Comparison of ENCODE assay signal across 9 mouse cellular contexts in genomic region chr1:153894979-153895378, GRCm38 (mm10). TPM values are rescaled to one million over a fixed set of nuclear protein-coding genes. Genes with fewer than 3 reads are reported as not detected.
A peak's percentile ranks its signal among the peaks of the same experiment; 100 is the strongest.
DNase-seq lines count a peak whose midpoint lies in the region; ATAC-seq and TF ChIP-seq lines count a peak whose summit lies in the region.
"Had no signal": no experiment of that assay in that cellular context is flagged by ENCODE, and none has a peak within 500 bp of the region (broad histone marks: within the 10 kb centered on the region; RNA-seq: fewer than 3 reads in every experiment).

No protein-coding gene starts in this region.

- WGBS in intestine, postnatal 0 days, result 36% methylated on average over 5 of the region's 5 CpGs
- WGBS in intestine, embryonic 15.5 days, result 33% methylated on average over 5 of the region's 5 CpGs

- no peaks in the 10 kb centered on the region for H3K36me3 ChIP-seq in intestine, postnatal 0 days (ENCODE audit: control insufficient read depth, insufficient read depth)
- H3K36me3 ChIP-seq in intestine, embryonic 15.5 days, result no peaks in the 10 kb centered on the region
- H3K36me3 ChIP-seq in splenic B cell, adult 2 months (ENCODE audit: control insufficient read depth, insufficient read depth, low read length, poor library complexity, severe bottlenecking), result no peaks in the 10 kb centered on the region
- H3K36me3 ChIP-seq: embryonic facial prominence, embryonic 13.5 days had no signal

- TF ChIP-seq CTCF in intestine, postnatal 0 days (IDR thresholded peaks at IDR 0.05; ENCODE audit: low read depth), result peak; percentile 91

- no peak for ATAC-seq in intestine, postnatal 0 days
- no peak for ATAC-seq in intestine, embryonic 15.5 days
- ATAC-seq in megakaryocyte-erythroid progenitor cell, adult 5-6 weeks (replicated peaks; ENCODE audit: low FRiP score, low TSS enrichment, poor library complexity, severe bottlenecking), result peak; percentile 44

- no peak overlapping the region for H3K9ac ChIP-seq in intestine, postnatal 0 days (ENCODE audit: low read depth, low read length)
- H3K9ac ChIP-seq in intestine, embryonic 15.5 days, result no peak overlapping the region
- H3K9ac ChIP-seq: embryonic facial prominence, embryonic 13.5 days had no signal

- no peak overlapping the region for H3K4me3 ChIP-seq in intestine, postnatal 0 days (ENCODE audit: low read depth, low read length)
- no peak overlapping the region for H3K4me3 ChIP-seq in intestine, embryonic 15.5 days (replicated peaks)
- H3K4me3 ChIP-seq: embryonic facial prominence, embryonic 13.5 days had no signal

- H3K27me3 ChIP-seq in intestine, postnatal 0 days (replicated peaks; ENCODE audit: control insufficient read depth, insufficient read depth, low read length), result no peaks in the 10 kb centered on the region
- H3K27me3 ChIP-seq in intestine, embryonic 15.5 days (replicated peaks), result no peaks in the 10 kb centered on the region
- H3K27me3 ChIP-seq in splenic B cell, adult 2 months (ENCODE audit: control insufficient read depth, insufficient read depth, low read length, poor library complexity, severe bottlenecking), result no peaks in the 10 kb centered on the region

- no peak overlapping the region for H3K4me2 ChIP-seq in intestine, postnatal 0 days (replicated peaks; ENCODE audit: low read depth)
- no peak overlapping the region for H3K4me2 ChIP-seq in intestine, embryonic 15.5 days (replicated peaks)
- H3K4me2 ChIP-seq: embryonic facial prominence, embryonic 13.5 days had no signal

- no peaks in the 10 kb centered on the region for H3K4me1 ChIP-seq in intestine, postnatal 0 days (replicated peaks; ENCODE audit: control insufficient read depth, insufficient read depth, low read length)
- 0 out of 2 replicates have a peak, but pooled peaks cover 3% of the 10 kb centered on the region for H3K4me1 ChIP-seq in intestine, embryonic 15.5 days (replicated peaks)

- DNase-seq in adrenal gland, adult 18-20 months (ENCODE audit: low spot score in 2 of 2), result peak; percentile 67 to 69
- peak; percentile 81 for DNase-seq in embryo, embryonic 11 days
- DNase-seq in heart, adult 8-10 months (ENCODE audit: low spot score), result peak; percentile 85
- DNase-seq in layer of hippocampus, postnatal 14 days (ENCODE audit: low spot score in 2 of 2), result peak; percentile 72 to 91
- peak; percentile 89 for DNase-seq in splenic B cell, adult 2 months (ENCODE audit: low read depth, low spot score)

- no peaks in the 10 kb centered on the region for H3K9me3 ChIP-seq in intestine, postnatal 0 days (ENCODE audit: control insufficient read depth)
- no peaks in the 10 kb centered on the region for H3K9me3 ChIP-seq in intestine, embryonic 15.5 days
- H3K9me3 ChIP-seq: embryonic facial prominence, embryonic 13.5 days had no signal

- no peak overlapping the region for H3K27ac ChIP-seq in intestine, postnatal 0 days (ENCODE audit: low read depth, low read length)
- no peak overlapping the region for H3K27ac ChIP-seq in intestine, embryonic 15.5 days
- H3K27ac ChIP-seq: embryonic facial prominence, embryonic 13.5 days had no signal

RNA-seq across cellular contexts. Expression of gene Teddm1a, which starts 3.4 kb away (rescaled TPM):
- not detected in 2 replicates for polyA plus RNA-seq in intestine, postnatal 0 days (2015; fragmentation: Nextera tagmentation; extraction: Ambion mirVana)
- polyA plus RNA-seq in intestine, embryonic 15.5 days (2015; fragmentation: Nextera tagmentation; extraction: Ambion mirVana), result not detected in 2 replicates
- total RNA-seq in adrenal gland, adult 18-20 months (2021), result not detected
- not detected for total RNA-seq in heart, adult 8-10 months (2022)
- not detected for total RNA-seq in layer of hippocampus, postnatal 14 days (2021)
- total RNA-seq in megakaryocyte-erythroid progenitor cell, adult 5-6 weeks (2014; fragmentation: Nextera tagmentation), result not detected in 2 replicates
- total RNA-seq in megakaryocyte-erythroid progenitor cell, adult 5-6 weeks (2017), result not detected in 2 replicates
- polyA plus RNA-seq: embryonic facial prominence, embryonic 13.5 days had no signal

RNA-seq across cellular contexts. Expression of gene Glul, which starts 4.8 kb away (rescaled TPM):
- polyA plus RNA-seq in intestine, postnatal 0 days (2015; fragmentation: Nextera tagmentation; extraction: Ambion mirVana), result 80.8 and 92.9 TPM in 2 replicates
- polyA plus RNA-seq in intestine, embryonic 15.5 days (2015; fragmentation: Nextera tagmentation; extraction: Ambion mirVana), result 73.6 and 83.9 TPM in 2 replicates
- total RNA-seq in adrenal gland, adult 18-20 months (2021), result 1,000 to 10,000 TPM; 1,052 to 1,177 TPM
- 100 to 1,000 TPM; 505 to 758 (median 680) TPM for total RNA-seq in heart, adult 8-10 months (2022)
- total RNA-seq in layer of hippocampus, postnatal 14 days (2021), result 1,000 to 10,000 TPM; 1,538 to 1,706 TPM
- 49.6 and 116 TPM in 2 replicates for total RNA-seq in megakaryocyte-erythroid progenitor cell, adult 5-6 weeks (2014; fragmentation: Nextera tagmentation)
- 74.8 and 98.1 TPM in 2 replicates for total RNA-seq in megakaryocyte-erythroid progenitor cell, adult 5-6 weeks (2017)

RNA-seq across cellular contexts. Expression of gene Teddm2, which starts 5.0 kb away (rescaled TPM):
- 0.18 and 0.27 TPM in 2 replicates for polyA plus RNA-seq in intestine, postnatal 0 days (2015; fragmentation: Nextera tagmentation; extraction: Ambion mirVana)
- 0.34 and 0.36 TPM in 2 replicates for polyA plus RNA-seq in intestine, embryonic 15.5 days (2015; fragmentation: Nextera tagmentation; extraction: Ambion mirVana)
- under 1 TPM; 0.19 to 0.23 TPM for total RNA-seq in adrenal gland, adult 18-20 months (2021)
- 1 to 10 TPM in 2 of 4 experiments, under 1 TPM in 2; 0.78 to 1.1 (median 0.91) TPM for total RNA-seq in heart, adult 8-10 months (2022)
- 1 to 10 TPM; 1.7 to 2.8 TPM for total RNA-seq in layer of hippocampus, postnatal 14 days (2021)
- 0.15 TPM in 1 of 2 replicates, not detected in the other for total RNA-seq in megakaryocyte-erythroid progenitor cell, adult 5-6 weeks (2014; fragmentation: Nextera tagmentation)
- total RNA-seq in megakaryocyte-erythroid progenitor cell, adult 5-6 weeks (2017), result 1.1 TPM in 1 of 2 replicates, not detected in the other

RNA-seq across cellular contexts. Expression of gene Teddm1b, which starts 20.8 kb away (rescaled TPM):
- polyA plus RNA-seq in intestine, postnatal 0 days (2015; fragmentation: Nextera tagmentation; extraction: Ambion mirVana), result not detected in 2 replicates
- 0.18 and 0.29 TPM in 2 replicates for polyA plus RNA-seq in intestine, embryonic 15.5 days (2015; fragmentation: Nextera tagmentation; extraction: Ambion mirVana)
- not detected for total RNA-seq in adrenal gland, adult 18-20 months (2021)
- not detected for total RNA-seq in heart, adult 8-10 months (2022)
- total RNA-seq in layer of hippocampus, postnatal 14 days (2021), result not detected
- not detected in 2 replicates for total RNA-seq in megakaryocyte-erythroid progenitor cell, adult 5-6 weeks (2014; fragmentation: Nextera tagmentation)
- total RNA-seq in megakaryocyte-erythroid progenitor cell, adult 5-6 weeks (2017), result not detected in 2 replicates

RNA-seq across cellular contexts. Expression of gene Rgsl1, which starts 51.0 kb away (rescaled TPM):
- 0.04 TPM in 1 of 2 replicates, not detected in the other for polyA plus RNA-seq in intestine, postnatal 0 days (2015; fragmentation: Nextera tagmentation; extraction: Ambion mirVana)
- not detected in 2 replicates for polyA plus RNA-seq in intestine, embryonic 15.5 days (2015; fragmentation: Nextera tagmentation; extraction: Ambion mirVana)
- under 1 TPM in 1 of 2 experiments, not detected in 1; 0.29 TPM for total RNA-seq in adrenal gland, adult 18-20 months (2021)
- not detected for total RNA-seq in heart, adult 8-10 months (2022)
- 1 to 10 TPM in 1 of 2 experiments, under 1 TPM in 1; 0.88 to 1.0 TPM for total RNA-seq in layer of hippocampus, postnatal 14 days (2021)
- 0.62 TPM in 1 of 2 replicates, not detected in the other for total RNA-seq in megakaryocyte-erythroid progenitor cell, adult 5-6 weeks (2014; fragmentation: Nextera tagmentation)
- total RNA-seq in megakaryocyte-erythroid progenitor cell, adult 5-6 weeks (2017), result not detected in 2 replicates

Comparison
In these comparisons a context has a peak if more than half of its experiments do, and no peak if none do; other contexts are left out.
1. RNA of gene Glul, which starts 4.8 kb away (total RNA-seq): 1,538 to 1,706 TPM in layer of hippocampus, postnatal 14 days, 1,052 to 1,177 TPM in adrenal gland, adult 18-20 months and 505 to 758 TPM in heart, adult 8-10 months; 49.6 to 116 TPM in megakaryocyte-erythroid progenitor cell, adult 5-6 weeks; every median in the first group is over 4 times any median in the second.
2. Peak in every context shown above with its lines, with median percentiles within 50 percentile points of each other: DNase-seq.